Mouse (Mus musculus): ENCODE measurements around the gene Psmg4. TPM values are rescaled to one million over a fixed set of nuclear protein-coding genes. Genes with fewer than 3 reads are reported as not detected.

The Psmg4 gene
- total and polyA plus RNA-seq, 3 experiments = 121 to 161 TPM; not detected in 1

- no peak for TF ChIP-seq GATA1 (IDR thresholded peaks at IDR 0.05; ENCODE audit: low read depth, low read length)
- TF ChIP-seq ZKSCAN1 (IDR thresholded peaks at IDR 0.05; ENCODE audit: low read depth, low read length) = no peak
- TF ChIP-seq MEF2A (IDR thresholded peaks at IDR 0.05; ENCODE audit: extremely low read depth, insufficient replicate concordance, low read depth, low read length, poor library complexity, severe bottlenecking) = no peak
- no peak for TF ChIP-seq TCF12 (IDR thresholded peaks at IDR 0.05; ENCODE audit: low read depth, low read length)
- TF ChIP-seq MAZ (IDR thresholded peaks at IDR 0.05; ENCODE audit: low read depth, low read length) = no peak
- no peak for TF ChIP-seq CHD1 (IDR thresholded peaks at IDR 0.05; ENCODE audit: low read depth, low read length)
- no peak for TF ChIP-seq ZNF384 (IDR thresholded peaks at IDR 0.05; ENCODE audit: low read depth, low read length)
- TF ChIP-seq MXI1 (IDR thresholded peaks at IDR 0.05; ENCODE audit: low read depth, low read length) = peak; percentile 86
- TF ChIP-seq RAD21 (IDR thresholded peaks at IDR 0.05; ENCODE audit: low read depth, low read length) = no peak
- TF ChIP-seq ELF1 (IDR thresholded peaks at IDR 0.05; ENCODE audit: low read depth, low read length) = no peak
- TF ChIP-seq CHD2 (IDR thresholded peaks at IDR 0.05; ENCODE audit: low read length) = no peak
These were observed 676 bp downstream of the Psmg4 start (continued) for GRCm38 (mm10) chr13:34163304-34163975.

GRCm38 (mm10) chr13:34174025-34174424 is 11.3 kb downstream of the Psmg4 start:
- no peak overlapping the region for H3K9ac ChIP-seq (ENCODE audit: control insufficient read depth, low read depth, low read length, poor library complexity, severe bottlenecking)
- no peak overlapping the region for H3K4me3 ChIP-seq (ENCODE audit: control insufficient read depth in 1 of 2, insufficient read depth in 1 of 2, low read depth in 2 of 2, low read length in 2 of 2)
- DNase-seq (ENCODE audit: low read depth, low spot score) = no peak
- H3K4me1 ChIP-seq (ENCODE audit: control insufficient read depth in 1 of 2, insufficient read depth in 2 of 2, low read length in 2 of 2) = no peaks in the 10 kb centered on the region
- H3K36me3 ChIP-seq (ENCODE audit: control insufficient read depth in 1 of 2, insufficient read depth in 2 of 2, low read length in 2 of 2) = no peaks in the 10 kb centered on the region; a peak in 3 of 4 replicates
- no peak overlapping the region for H3K27ac ChIP-seq (ENCODE audit: control insufficient read depth, low read depth, low read length)
- H3K27me3 ChIP-seq (ENCODE audit: control insufficient read depth in 1 of 2, insufficient read depth in 2 of 2, low read length in 2 of 2) = no peaks in the 10 kb centered on the region
- no peaks in the 10 kb centered on the region for H3K9me3 ChIP-seq (replicated peaks; ENCODE audit: insufficient read depth, low read length)
- no peaks in the 10 kb centered on the region for H3K79me2 ChIP-seq (ENCODE audit: control insufficient read depth, insufficient read depth, low read length, poor library complexity)
- TF ChIP-seq MAX (IDR thresholded peaks at IDR 0.05; ENCODE audit: low read length) (no peak), MAFK (IDR thresholded peaks at IDR 0.05; ENCODE audit: borderline replicate concordance, low read depth, low read length) (no peak), SIN3A (IDR thresholded peaks at IDR 0.05; ENCODE audit: low read length) (no peak), POLR2A (IDR thresholded peaks at IDR 0.05; ENCODE audit: control insufficient read depth in 1 of 2, insufficient read depth in 1 of 2, low read depth in 1 of 2, low read length in 2 of 2, poor library complexity in 1 of 2) (no peak)

DNA sequence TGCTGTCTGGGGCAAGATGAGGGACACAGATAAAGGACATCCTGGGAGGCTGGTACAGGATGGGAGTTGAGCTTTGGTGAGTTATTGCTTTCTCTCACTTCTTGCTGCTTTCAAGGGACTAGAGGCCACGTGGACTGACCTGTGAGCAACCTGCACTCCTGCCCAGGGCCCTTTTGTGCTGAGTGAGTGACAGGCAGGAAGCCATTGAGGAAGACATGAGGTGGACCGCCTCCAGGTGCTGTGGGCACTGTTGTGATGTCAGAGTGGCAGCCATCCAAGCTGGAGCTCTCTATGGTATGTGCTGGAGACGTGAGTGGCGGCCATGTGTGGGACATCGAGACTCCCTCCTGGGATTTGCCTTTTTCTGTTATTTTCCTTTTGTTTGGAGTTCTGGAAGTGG is 18.9 kb downstream of the Psmg4 start:
- Histone ChIP-seq H3K4me3 (ENCODE audit: control insufficient read depth in 1 of 2, insufficient read depth in 1 of 2, low read depth in 2 of 2, low read length in 2 of 2) (no peak overlapping the region), H3K27me3 (ENCODE audit: control insufficient read depth in 1 of 2, insufficient read depth in 2 of 2, low read length in 2 of 2) (no peaks in the 10 kb centered on the region), H3K36me3 (ENCODE audit: control insufficient read depth in 1 of 2, insufficient read depth in 2 of 2, low read length in 2 of 2) (peaks cover 0 to 7% of the 10 kb centered on the region in 2 experiments; a peak in 2 of 4 replicates), H3K9me3 (replicated peaks; ENCODE audit: insufficient read depth, low read length) (no peaks in the 10 kb centered on the region), H3K4me1 (ENCODE audit: control insufficient read depth in 1 of 2, insufficient read depth in 2 of 2, low read length in 2 of 2) (no peaks in the 10 kb centered on the region), H3K79me2 (ENCODE audit: control insufficient read depth, insufficient read depth, low read length, poor library complexity) (no peaks in the 10 kb centered on the region), H3K9ac (ENCODE audit: control insufficient read depth, low read depth, low read length, poor library complexity, severe bottlenecking) (no peak overlapping the region), H3K27ac (ENCODE audit: control insufficient read depth, low read depth, low read length) (no peak overlapping the region)
- DNase-seq (ENCODE audit: low read depth, low spot score) = no peak
- TF ChIP-seq USF2 (IDR thresholded peaks at IDR 0.05; ENCODE audit: borderline replicate concordance in 1 of 2, insufficient read depth in 1 of 2, low read depth in 1 of 2, low read length in 2 of 2) (no peak), ZMIZ1 (IDR thresholded peaks at IDR 0.05; ENCODE audit: low read depth, low read length) (no peak), NELFE (IDR thresholded peaks at IDR 0.05; ENCODE audit: low read depth, low read length) (no peak), HCFC1 (IDR thresholded peaks at IDR 0.05; ENCODE audit: low read depth, low read length) (no peak), MYB (IDR thresholded peaks at IDR 0.05; ENCODE audit: low read depth, low read length) (no peak), UBTF (IDR thresholded peaks at IDR 0.05; ENCODE audit: borderline replicate concordance, insufficient read depth, low read depth, low read length) (no peak), CHD2 (IDR thresholded peaks at IDR 0.05; ENCODE audit: low read length) (no peak), ZKSCAN1 (IDR thresholded peaks at IDR 0.05; ENCODE audit: low read depth, low read length) (no peak)

Measured in MEL (cell line).